Mouse (Mus musculus) testis, adult 2 months (tissue): ENCODE data around the gene Lrfn2.

Experiments used
- CTCF ChIP-seq: fragments of 200-500 bp; IDR thresholded peaks from 2 replicates; pipeline ENCODE4 v1.5.1; 2012; ENCODE audit warnings: low read depth, mild to moderate bottlenecking, inconsistent platforms, low read length, moderate library complexity; ENCODE audit not compliant: control insufficient read depth, insufficient read depth, insufficient replicate concordance
- POLR2A ChIP-seq: fragments of 200-500 bp; IDR thresholded peaks from 2 replicates; pipeline ENCODE4 v1.6.1; 2012; ENCODE audit warnings: low read depth, mild to moderate bottlenecking, inconsistent platforms, low read length, moderate library complexity; ENCODE audit not compliant: control insufficient read depth

- no peak for TF ChIP-seq POLR2A
- no peak for TF ChIP-seq CTCF
Observed at GRCm38 (mm10) chr17:49124642-49125041, 192.5 kb downstream of the Lrfn2 start.
